Mouse (Mus musculus) C2C12 (cell line): ENCODE measurements around the gene Ostc.

Source experiments
- CEBPB ChIP-seq: IDR thresholded peaks from one replicate; pipeline ENCODE4 v1.6.1; 2011; ENCODE audit warnings: low read depth, mild to moderate bottlenecking, control low read depth, moderate library complexity
- CTCF ChIP-seq: IDR thresholded peaks from one replicate; pipeline ENCODE4 v1.5.1; 2011; ENCODE audit not compliant: control insufficient read depth, insufficient read depth, insufficient read length
- FOSL1 ChIP-seq: IDR thresholded peaks from one replicate; pipeline ENCODE4 v1.8.0; 2011; ENCODE audit warnings: mild to moderate bottlenecking, low read length; ENCODE audit not compliant: poor library complexity, insufficient read depth, severe bottlenecking
- MAX ChIP-seq: IDR thresholded peaks from one replicate; pipeline ENCODE4 v1.6.1; 2011; ENCODE audit warnings: mild to moderate bottlenecking, control low read depth
- MYOD1 ChIP-seq: IDR thresholded peaks from one replicate; pipeline ENCODE4 v1.6.1; 2011; ENCODE audit warnings: low read depth; ENCODE audit not compliant: control insufficient read depth, insufficient read length
- MYOG ChIP-seq: IDR thresholded peaks from one replicate; pipeline ENCODE4 v1.6.1; 2011; ENCODE audit not compliant: control insufficient read depth, insufficient read length; ENCODE audit errors: extremely low read depth
- USF1 ChIP-seq: IDR thresholded peaks from one replicate; pipeline ENCODE4 v1.6.1; 2011; ENCODE audit warnings: low read depth, mild to moderate bottlenecking, control low read depth, moderate library complexity

GRCm38 (mm10) chr3:130718871-130719270, 9.6 kb upstream of the Ostc start:
- no peak for TF ChIP-seq CEBPB
- TF ChIP-seq CTCF, result no peak
- TF ChIP-seq MAX, result no peak
- no peak for TF ChIP-seq USF1
- TF ChIP-seq MYOG, result no peak
- TF ChIP-seq FOSL1, result no peak
- TF ChIP-seq MYOD1, result no peak
